8 mouse cellular contexts compared by ENCODE assay signal in the genomic region with DNA sequence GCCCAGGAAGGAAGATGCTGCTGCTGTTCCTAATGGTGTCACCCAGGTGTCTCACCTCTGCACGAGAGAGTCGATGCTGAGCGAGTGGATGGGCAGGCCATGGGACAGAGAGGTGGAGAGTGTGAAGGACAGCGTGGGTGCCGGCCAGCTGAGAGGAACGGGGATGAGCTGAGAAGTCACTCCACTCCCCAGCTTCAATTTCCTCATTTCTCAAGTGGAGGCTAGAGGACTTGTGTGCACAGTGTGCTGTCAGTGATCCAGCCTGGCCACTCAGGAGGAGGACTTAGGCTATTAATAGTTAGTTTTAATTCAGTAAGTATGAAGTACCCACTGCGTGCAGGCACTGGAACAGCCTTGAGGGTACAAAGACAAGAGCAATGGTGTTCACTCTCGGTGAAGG. TPM values are rescaled to one million over a fixed set of nuclear protein-coding genes. Genes with fewer than 3 reads are reported as not detected.
DNase-seq lines count a peak whose midpoint lies in the region; ATAC-seq and TF ChIP-seq lines count a peak whose summit lies in the region.

No protein-coding gene starts in this region.

- H3K4me1 ChIP-seq in hindbrain, embryonic 13.5 days (replicated peaks): peaks cover 30% of the 10 kb centered on the region
- peaks cover 12% of the 10 kb centered on the region for H3K4me1 ChIP-seq in hindbrain, embryonic 16.5 days (ENCODE audit: control insufficient read depth, insufficient read depth, low read depth, low read length)
- H3K4me1 ChIP-seq in CH12.LX (ENCODE audit: control insufficient read depth in 1 of 2, insufficient read depth in 2 of 2): peaks cover 46 to 82% of the 10 kb centered on the region in 2 experiments
- H3K4me1 ChIP-seq in embryonic facial prominence, embryonic 14.5 days (ENCODE audit: control insufficient read depth, insufficient read depth, low read length): peaks cover 13% of the 10 kb centered on the region
- H3K4me1 ChIP-seq in limb, embryonic 15.5 days: peaks cover 17% of the 10 kb centered on the region

- WGBS in hindbrain, embryonic 13.5 days: 64% methylated on average over 8 of the region's 8 CpGs
- WGBS in hindbrain, embryonic 16.5 days: 62% methylated on average over 8 of the region's 8 CpGs
- WGBS in embryonic facial prominence, embryonic 14.5 days: 65% methylated on average over 8 of the region's 8 CpGs
- WGBS in limb, embryonic 15.5 days: 42% methylated on average over 8 of the region's 8 CpGs

- TF ChIP-seq POLR2A in CH12.LX (IDR thresholded peaks at IDR 0.05; ENCODE audit: low read depth, low read length): no peak

- no peak overlapping the region for H3K27ac ChIP-seq in hindbrain, embryonic 13.5 days
- no peak overlapping the region for H3K27ac ChIP-seq in hindbrain, embryonic 16.5 days (ENCODE audit: low read depth, low read length)
- H3K27ac ChIP-seq in CH12.LX (ENCODE audit: insufficient read depth, low read depth): peak overlapping the region; percentile 84
- peak overlapping the region; percentile 59; the same call in 1 of the 2 replicates for H3K27ac ChIP-seq in embryonic facial prominence, embryonic 14.5 days (replicated peaks; ENCODE audit: low read depth, low read length)
- peak overlapping the region; percentile 28; the same call in 1 of the 2 replicates for H3K27ac ChIP-seq in limb, embryonic 15.5 days

- no peak for TF ChIP-seq RAD21 in CH12.LX (IDR thresholded peaks at IDR 0.05; ENCODE audit: low read depth, low read length)

- no peaks in the 10 kb centered on the region for H3K9me3 ChIP-seq in hindbrain, embryonic 13.5 days
- H3K9me3 ChIP-seq in hindbrain, embryonic 16.5 days (ENCODE audit: control insufficient read depth, low read length): no peaks in the 10 kb centered on the region
- H3K9me3 ChIP-seq in CH12.LX (replicated peaks; ENCODE audit: low read length): no peaks in the 10 kb centered on the region
- H3K9me3 ChIP-seq in embryonic facial prominence, embryonic 14.5 days (ENCODE audit: control insufficient read depth, low read length): no peaks in the 10 kb centered on the region
- H3K9me3 ChIP-seq in limb, embryonic 15.5 days: no peaks in the 10 kb centered on the region

- no peak for TF ChIP-seq CTCF in CH12.LX (conservative IDR thresholded peaks at IDR 0.05 in 1 of 2, IDR thresholded peaks at IDR 0.05 in 1 of 2; ENCODE audit: low read depth in 2 of 2, low read length in 2 of 2)

- dilution Hi-C loops in CH12.LX (cut with MboI; ENCODE audit: extremely low pct_ligation_motif_present, extremely low pct_unique_long_range_greater_than_20kb, low sequenced_read_pairs): no loop called here

- in situ Hi-C loops in CH12.LX (cut with MboI; ENCODE audit: low pct_ligation_motif_present, low pct_unique_long_range_greater_than_20kb, low sequenced_read_pairs): loop anchor here (5.0 kb wide), 2 partner anchors 69 to 109 kb away; a partner anchor contains a TSS

- no peak for DNase-seq in CH12.LX (ENCODE audit: extremely low read depth)
- peak; percentile 29 for DNase-seq in embryonic facial prominence, embryonic 14.5 days (ENCODE audit: low spot score)
- DNase-seq in adrenal gland, postnatal 4 days (ENCODE audit: low spot score in 2 of 2): no peak
- DNase-seq in layer of hippocampus, adult 9-10 months (ENCODE audit: low spot score): no peak
- DNase-seq in retina, embryonic 14.5 days (ENCODE audit: low spot score): no peak

- TF ChIP-seq EP300 in CH12.LX (IDR thresholded peaks at IDR 0.05; ENCODE audit: low read length): no peak

- H3K27me3 ChIP-seq in hindbrain, embryonic 13.5 days: no peaks in the 10 kb centered on the region
- H3K27me3 ChIP-seq in hindbrain, embryonic 16.5 days (replicated peaks; ENCODE audit: control insufficient read depth, insufficient read depth, low read length): no peaks in the 10 kb centered on the region
- no peaks in the 10 kb centered on the region for H3K27me3 ChIP-seq in CH12.LX (replicated peaks)
- H3K27me3 ChIP-seq in embryonic facial prominence, embryonic 14.5 days (replicated peaks; ENCODE audit: control insufficient read depth, insufficient read depth, low read length): no peaks in the 10 kb centered on the region
- no peaks in the 10 kb centered on the region for H3K27me3 ChIP-seq in limb, embryonic 15.5 days

- peaks cover 76% of the 10 kb centered on the region for H3K79me2 ChIP-seq in CH12.LX (replicated peaks; ENCODE audit: control insufficient read depth, extremely low read depth, insufficient read depth, poor library complexity, severe bottlenecking)

- no peak for ATAC-seq in hindbrain, embryonic 13.5 days (ENCODE audit: low FRiP score)
- ATAC-seq in hindbrain, embryonic 16.5 days: no peak
- ATAC-seq in embryonic facial prominence, embryonic 14.5 days (ENCODE audit: low read depth): no peak
- ATAC-seq in limb, embryonic 15.5 days (ENCODE audit: insufficient number of reproducible peaks, low FRiP score, low TSS enrichment, low read depth): no peak

- H3K36me3 ChIP-seq in hindbrain, embryonic 13.5 days: 0 out of 2 replicates have a peak, but pooled peaks cover 5% of the 10 kb centered on the region
- H3K36me3 ChIP-seq in hindbrain, embryonic 16.5 days (ENCODE audit: control insufficient read depth, insufficient read depth, low read length): no peaks in the 10 kb centered on the region
- peaks cover 19 to 88% of the 10 kb centered on the region in 2 experiments for H3K36me3 ChIP-seq in CH12.LX (replicated peaks in 1 of 2; ENCODE audit: control insufficient read depth in 1 of 2, insufficient read depth in 1 of 2, low read length in 1 of 2)
- H3K36me3 ChIP-seq in embryonic facial prominence, embryonic 14.5 days (ENCODE audit: control insufficient read depth, insufficient read depth, low read length): no peaks in the 10 kb centered on the region
- H3K36me3 ChIP-seq in limb, embryonic 15.5 days: peaks cover 3% of the 10 kb centered on the region; the same call in 1 of the 2 replicates

- H3K4me2 ChIP-seq in hindbrain, embryonic 13.5 days: no peak overlapping the region
- no peak overlapping the region for H3K4me2 ChIP-seq in hindbrain, embryonic 16.5 days (ENCODE audit: low read length)
- peak overlapping the region; percentile 47 for H3K4me2 ChIP-seq in CH12.LX (ENCODE audit: insufficient read depth, low read depth, poor library complexity, severe bottlenecking)
- no peak overlapping the region for H3K4me2 ChIP-seq in embryonic facial prominence, embryonic 14.5 days (ENCODE audit: low read depth, low read length)
- no peak overlapping the region for H3K4me2 ChIP-seq in limb, embryonic 15.5 days

- 0 out of 2 replicates have a peak overlapping the region, but pooled peaks have one; percentile 2 for H3K9ac ChIP-seq in hindbrain, embryonic 13.5 days
- no peak overlapping the region for H3K9ac ChIP-seq in hindbrain, embryonic 16.5 days (ENCODE audit: low read depth, low read length)
- peak overlapping the region; percentile 10; the same call in 1 of the 2 replicates for H3K9ac ChIP-seq in CH12.LX (ENCODE audit: insufficient read depth, low read depth)
- H3K9ac ChIP-seq in embryonic facial prominence, embryonic 14.5 days (ENCODE audit: low read depth, low read length): no peak overlapping the region
- no peak overlapping the region for H3K9ac ChIP-seq in limb, embryonic 15.5 days

- no peak overlapping the region for H3K4me3 ChIP-seq in hindbrain, embryonic 13.5 days
- H3K4me3 ChIP-seq in hindbrain, embryonic 16.5 days (ENCODE audit: low read length): no peak overlapping the region
- H3K4me3 ChIP-seq in CH12.LX (replicated peaks in 1 of 3; ENCODE audit: low read depth in 2 of 3, low read length in 2 of 3, poor library complexity in 1 of 3): no peak overlapping the region
- no peak overlapping the region for H3K4me3 ChIP-seq in embryonic facial prominence, embryonic 14.5 days (ENCODE audit: low read depth, low read length)
- H3K4me3 ChIP-seq in limb, embryonic 15.5 days: no peak overlapping the region

TF ChIP-seq in CH12.LX, 34 proteins besides CTCF, POLR2A, EP300 and RAD21:
- TF ChIP-seq ZKSCAN1 (IDR thresholded peaks at IDR 0.05; ENCODE audit: borderline replicate concordance, low read depth, low read length) (no peak), MAZ (IDR thresholded peaks at IDR 0.05; ENCODE audit: low read depth, low read length) (no peak), CHD1 (IDR thresholded peaks at IDR 0.05; ENCODE audit: low read depth, low read length) (no peak), NRF1 (IDR thresholded peaks at IDR 0.05; ENCODE audit: low read depth, low read length) (no peak), USF2 (conservative IDR thresholded peaks at IDR 0.05; ENCODE audit: low read depth, low read length) (no peak), UBTF (IDR thresholded peaks at IDR 0.05; ENCODE audit: low read depth, low read length) (no peak), MXI1 (IDR thresholded peaks at IDR 0.05; ENCODE audit: low read depth, low read length) (no peak), ZMIZ1 (IDR thresholded peaks at IDR 0.05; ENCODE audit: low read depth, low read length) (no peak), IRF4 (IDR thresholded peaks at IDR 0.05; ENCODE audit: low read depth, low read length) (no peak)

RNA-seq across cellular contexts. Expression of a gene that starts 33.6 kb away (rescaled TPM):
- 2.8 and 3.2 TPM in 2 replicates for polyA plus RNA-seq in hindbrain, embryonic 13.5 days (2015; fragmentation: Nextera tagmentation; extraction: Ambion mirVana)
- polyA plus RNA-seq in hindbrain, embryonic 16.5 days (2015; fragmentation: Nextera tagmentation; extraction: Ambion mirVana): 3.5 and 4.2 TPM in 2 replicates
- 18.0 and 23.4 TPM in 2 replicates for total RNA-seq in CH12.LX (2012; rRNA removed)
- 21.8 and 24.0 TPM in 2 replicates for total RNA-seq in CH12.LX (2014; rRNA removed)
- polyA plus RNA-seq in CH12.LX (2012; ENCODE audit: insufficient read length, low read depth): 19.9 and 21.1 TPM in 2 replicates
- 7.2 and 10.4 TPM in 2 replicates for polyA plus RNA-seq in embryonic facial prominence, embryonic 14.5 days (2014; fragmentation: Nextera tagmentation; extraction: Ambion mirVana)
- polyA plus RNA-seq in limb, embryonic 15.5 days (2015; fragmentation: Nextera tagmentation; extraction: Ambion mirVana): 9.0 and 9.9 TPM in 2 replicates
- 1 to 10 TPM; 6.1 TPM for total RNA-seq in adrenal gland, postnatal 4 days (2021)

RNA-seq across cellular contexts. Expression of a gene that starts 58.3 kb away (rescaled TPM):
- polyA plus RNA-seq in hindbrain, embryonic 13.5 days (2015; fragmentation: Nextera tagmentation; extraction: Ambion mirVana): 110 and 119 TPM in 2 replicates
- polyA plus RNA-seq in hindbrain, embryonic 16.5 days (2015; fragmentation: Nextera tagmentation; extraction: Ambion mirVana): 126 and 127 TPM in 2 replicates
- 225 and 253 TPM in 2 replicates for total RNA-seq in CH12.LX (2012; rRNA removed)
- total RNA-seq in CH12.LX (2014; rRNA removed): 227 and 228 TPM in 2 replicates
- polyA plus RNA-seq in CH12.LX (2012; ENCODE audit: insufficient read length, low read depth): 364 and 473 TPM in 2 replicates
- 153 and 165 TPM in 2 replicates for polyA plus RNA-seq in embryonic facial prominence, embryonic 14.5 days (2014; fragmentation: Nextera tagmentation; extraction: Ambion mirVana)
- polyA plus RNA-seq in limb, embryonic 15.5 days (2015; fragmentation: Nextera tagmentation; extraction: Ambion mirVana): 119 and 151 TPM in 2 replicates
- total RNA-seq in adrenal gland, postnatal 4 days (2021): 10 to 100 TPM; 67.4 to 72.8 TPM

Comparison
In these comparisons a context has a peak if more than half of its experiments do, and no peak if none do; other contexts are left out.
1. H3K9ac ChIP-seq: peak in hindbrain, embryonic 13.5 days (single experiment) and CH12.LX (single experiment); none in hindbrain, embryonic 16.5 days (single experiment), embryonic facial prominence, embryonic 14.5 days (single experiment) and limb, embryonic 15.5 days (single experiment).
2. H3K27ac ChIP-seq: peak in CH12.LX (single experiment), embryonic facial prominence, embryonic 14.5 days (single experiment) and limb, embryonic 15.5 days (single experiment); none in hindbrain, embryonic 13.5 days (single experiment) and hindbrain, embryonic 16.5 days (single experiment).